Mouse (Mus musculus): ENCODE results near the gene 1700013G24Rik.

Gene 1700013G24Rik

DNA sequence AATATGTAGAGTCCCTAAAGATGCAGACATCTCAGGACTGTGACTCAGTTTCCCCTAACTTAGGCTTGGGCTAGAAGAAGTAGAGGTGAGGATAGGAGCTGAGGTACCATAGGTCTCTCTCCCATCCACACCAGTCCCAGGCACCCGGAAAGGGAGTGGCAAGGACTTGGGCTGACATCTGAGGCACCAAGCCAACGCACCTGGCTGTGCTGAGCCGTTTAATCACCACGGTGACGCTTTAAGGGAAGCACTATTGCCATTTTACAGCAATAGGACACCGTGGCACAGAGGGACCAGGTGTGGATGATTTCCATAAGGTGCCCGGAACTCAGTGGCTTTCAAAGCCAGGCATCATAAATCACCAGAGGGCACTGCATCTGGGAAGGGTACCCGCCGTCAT, 5.2 kb downstream of the 1700013G24Rik start:
- no peak for DNase-seq

DNA sequence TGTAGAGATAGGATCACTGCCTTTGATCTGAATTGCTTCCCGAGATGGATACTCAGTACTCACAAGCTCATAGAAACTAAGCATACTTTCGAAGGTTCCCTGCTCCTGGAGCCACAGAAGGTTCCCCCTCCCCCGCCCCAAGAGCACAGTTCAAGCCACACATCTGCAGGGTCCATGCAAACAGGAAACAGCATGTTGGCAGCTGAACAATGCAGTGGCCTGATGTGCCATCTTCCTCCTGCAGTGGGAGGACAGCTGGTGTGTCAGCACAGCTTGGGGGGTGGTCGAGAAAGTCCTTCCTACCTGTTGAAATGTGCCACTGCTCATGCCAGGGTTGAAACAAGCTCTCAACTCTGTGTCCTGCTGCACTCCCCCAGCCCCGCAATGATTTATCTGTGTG, 5.8 kb downstream of the 1700013G24Rik start:
- peak; percentile 39 for DNase-seq

DNA sequence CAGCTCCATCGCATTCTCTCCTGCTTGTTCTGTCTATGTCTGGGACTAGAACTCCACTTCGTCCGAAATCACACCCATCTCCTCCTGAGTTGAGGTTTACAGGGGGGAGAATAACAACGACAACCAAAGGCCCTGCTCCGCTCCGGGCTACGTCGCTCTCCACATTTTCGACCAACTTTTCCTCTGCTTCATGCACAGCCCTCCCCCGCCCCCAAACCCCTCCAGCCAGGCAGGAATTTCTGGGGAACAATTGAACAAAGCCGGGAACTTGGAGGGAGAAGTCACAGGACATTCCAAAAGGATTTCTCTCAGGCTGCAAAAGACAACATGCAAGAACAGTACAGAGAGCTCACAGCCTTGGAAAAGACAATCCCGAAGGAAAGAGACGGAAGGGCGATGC, 7.6 kb downstream of the 1700013G24Rik start:
- DNase-seq = no peak

DNA sequence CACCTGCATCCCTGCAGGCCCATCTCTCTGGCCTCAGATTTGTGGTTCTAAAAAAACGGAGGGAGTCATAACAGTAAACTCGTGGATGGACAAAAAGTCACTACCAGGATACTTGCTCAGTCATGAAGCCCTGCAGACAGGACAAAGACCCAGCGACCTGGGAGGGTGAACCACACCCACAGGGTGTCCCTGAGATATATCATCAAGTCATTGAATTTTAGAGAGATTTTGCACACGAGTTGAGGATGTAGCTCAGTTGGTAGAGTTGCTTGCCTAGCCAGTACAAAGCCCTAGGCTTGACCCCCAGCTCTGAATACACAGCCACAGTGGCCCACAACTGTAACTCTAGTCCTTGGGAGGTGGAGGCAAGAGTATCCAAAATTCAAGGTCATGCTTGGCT, 8.1 kb downstream of the 1700013G24Rik start:
- no peak for DNase-seq

DNA sequence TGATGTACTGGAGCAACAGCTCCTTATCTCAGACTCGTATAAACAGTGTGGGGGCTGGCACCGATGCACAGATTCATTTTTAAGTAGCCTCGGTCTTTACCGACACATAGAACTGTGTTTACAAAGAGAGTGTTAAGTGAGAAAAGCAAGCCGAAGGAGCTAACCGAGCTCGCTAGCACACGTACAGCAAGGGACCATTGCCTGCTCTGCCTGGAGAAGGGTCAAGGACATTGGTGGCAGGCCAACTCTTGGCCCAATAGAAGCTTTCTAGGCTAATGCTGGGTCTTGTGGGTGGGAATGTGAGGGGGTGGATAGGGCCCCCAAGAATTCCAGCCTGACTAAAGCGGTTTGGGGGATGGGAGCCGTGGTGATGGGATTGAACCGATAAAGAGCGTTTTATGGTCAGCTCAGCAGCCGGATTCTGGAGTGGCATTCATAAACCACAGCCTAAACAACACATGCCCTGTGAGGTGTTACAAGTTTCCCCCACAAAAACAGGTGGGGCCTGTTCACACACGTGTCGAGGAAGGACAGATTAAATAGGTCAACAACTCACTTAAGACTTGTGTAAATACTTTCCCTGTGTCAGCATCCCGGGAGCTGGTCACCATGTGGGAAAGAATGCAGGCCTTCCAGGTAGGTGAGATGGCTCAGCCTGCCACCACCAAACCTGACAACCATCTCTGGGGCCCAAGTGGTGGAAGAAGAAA, 9.1 kb downstream of the 1700013G24Rik start:
- DNase-seq = no peak

DNA sequence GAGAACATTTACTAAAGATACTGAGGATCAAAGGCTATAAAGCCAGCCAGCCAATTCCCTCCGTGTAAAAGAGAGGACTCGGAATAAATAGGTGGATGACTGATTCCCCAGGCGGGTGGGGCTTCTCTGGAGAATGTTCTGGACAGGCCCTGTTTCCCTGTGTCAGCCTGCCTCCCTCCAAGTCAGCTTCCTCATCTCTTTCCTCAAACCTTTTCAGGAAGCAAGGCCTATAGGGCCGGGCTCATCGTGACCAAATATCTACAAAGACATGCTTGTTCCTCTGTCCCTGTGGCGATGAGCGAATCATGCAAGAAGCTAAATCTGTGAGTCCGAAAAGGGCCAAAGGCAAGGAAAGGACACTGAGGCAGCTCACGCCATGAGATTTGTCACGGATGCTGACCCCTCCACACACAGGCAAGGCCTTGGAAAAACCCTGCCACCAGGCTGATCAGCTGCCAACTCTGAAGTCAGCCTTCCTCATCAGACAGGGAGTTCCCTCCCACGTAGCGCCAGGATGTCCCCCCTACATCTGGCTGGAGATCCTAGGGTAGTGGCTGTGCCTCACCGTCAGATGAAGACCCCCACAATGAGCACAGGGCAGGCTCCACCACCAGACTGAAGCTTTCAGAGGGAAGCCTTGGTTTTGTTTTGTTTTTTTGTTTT, 12.2 kb downstream of the 1700013G24Rik start:
- DNase-seq = no peak

DNA sequence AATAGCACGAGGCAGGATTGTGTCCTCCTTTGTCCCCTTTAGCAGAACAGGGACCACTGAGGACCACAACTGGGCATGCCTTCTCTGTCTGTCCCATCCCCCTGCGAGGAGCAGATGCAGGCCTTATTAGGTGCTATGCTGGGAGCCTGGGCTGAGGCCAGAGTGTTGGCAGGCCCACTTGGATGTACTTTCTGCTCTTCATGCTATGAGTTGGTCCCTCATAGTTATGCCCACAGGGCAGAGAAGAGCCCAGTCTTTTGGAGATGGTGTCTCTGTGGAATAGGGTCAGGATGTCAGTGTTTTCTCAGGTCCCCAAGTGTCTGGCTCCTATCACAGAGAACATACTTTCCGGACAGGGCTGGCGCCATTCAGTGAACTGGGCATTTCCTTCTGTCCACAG, 13.9 kb downstream of the 1700013G24Rik start:
- DNase-seq = no peak

DNA sequence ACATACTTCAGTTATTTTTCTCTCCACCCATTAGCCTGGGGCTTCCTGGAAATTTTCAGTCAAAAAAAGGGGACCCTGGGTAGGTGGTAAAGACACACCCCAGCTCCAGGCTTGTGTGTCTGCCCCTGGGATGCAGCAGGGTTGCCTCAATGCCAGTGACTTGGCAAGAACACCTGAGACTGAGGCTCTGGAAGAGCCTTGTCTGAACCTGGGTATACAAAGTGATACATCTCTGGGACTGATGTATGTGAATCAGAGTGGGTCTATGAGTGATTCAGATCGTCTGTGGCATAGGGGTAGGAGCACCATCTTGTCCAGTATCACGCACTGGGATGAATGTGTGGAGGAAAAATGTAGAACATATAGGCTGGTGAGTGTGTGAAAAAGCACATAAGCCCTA, 14.4 kb downstream of the 1700013G24Rik start:
- no peak for DNase-seq

DNA sequence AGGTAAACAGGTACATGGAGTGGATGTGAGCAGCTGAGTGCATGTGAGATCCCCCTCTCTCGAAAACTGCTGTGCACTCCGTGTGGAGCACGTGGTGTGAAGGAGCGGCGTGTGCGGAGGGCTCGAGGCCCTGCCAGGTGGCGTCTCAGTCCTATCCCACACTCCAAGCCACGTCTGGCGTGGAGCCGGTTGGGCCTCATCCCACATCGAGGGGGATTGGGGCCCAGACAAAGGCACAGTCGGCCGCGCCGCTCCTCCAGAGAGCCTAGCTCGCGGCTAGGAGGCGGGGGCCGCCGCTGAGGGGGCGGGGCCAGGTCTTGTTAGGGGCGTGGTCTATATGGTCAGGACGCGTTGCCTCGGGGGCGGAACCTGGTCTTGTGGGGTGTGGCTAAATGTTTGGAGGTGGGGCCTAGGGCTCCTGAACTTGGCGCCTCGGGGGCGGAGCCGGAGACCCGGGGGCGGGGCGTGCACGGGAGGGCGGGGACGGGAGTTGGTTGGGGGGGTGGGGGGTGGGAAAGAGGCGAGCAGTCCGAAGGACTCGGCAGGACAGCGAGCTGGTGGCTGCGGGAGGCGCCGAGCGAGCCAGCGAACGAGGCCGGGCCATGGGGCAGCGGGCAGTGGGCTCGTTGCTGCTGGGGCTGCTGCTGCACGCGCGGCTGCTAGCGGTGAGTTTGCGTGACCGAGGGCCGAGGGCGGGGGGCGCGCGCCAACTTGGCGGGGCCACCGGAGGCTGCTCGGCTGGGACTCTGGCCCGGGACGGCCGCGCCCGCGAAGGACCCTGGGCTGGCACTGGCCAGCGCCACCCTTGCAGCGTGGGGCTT, 15.4 kb downstream of the 1700013G24Rik start, which contains the start of gene Hspg2:
Hspg2 (plus strand) TSS at position 510 of the 821 bp plus-strand sequence.
- DNase-seq = peak; percentile 98

DNA sequence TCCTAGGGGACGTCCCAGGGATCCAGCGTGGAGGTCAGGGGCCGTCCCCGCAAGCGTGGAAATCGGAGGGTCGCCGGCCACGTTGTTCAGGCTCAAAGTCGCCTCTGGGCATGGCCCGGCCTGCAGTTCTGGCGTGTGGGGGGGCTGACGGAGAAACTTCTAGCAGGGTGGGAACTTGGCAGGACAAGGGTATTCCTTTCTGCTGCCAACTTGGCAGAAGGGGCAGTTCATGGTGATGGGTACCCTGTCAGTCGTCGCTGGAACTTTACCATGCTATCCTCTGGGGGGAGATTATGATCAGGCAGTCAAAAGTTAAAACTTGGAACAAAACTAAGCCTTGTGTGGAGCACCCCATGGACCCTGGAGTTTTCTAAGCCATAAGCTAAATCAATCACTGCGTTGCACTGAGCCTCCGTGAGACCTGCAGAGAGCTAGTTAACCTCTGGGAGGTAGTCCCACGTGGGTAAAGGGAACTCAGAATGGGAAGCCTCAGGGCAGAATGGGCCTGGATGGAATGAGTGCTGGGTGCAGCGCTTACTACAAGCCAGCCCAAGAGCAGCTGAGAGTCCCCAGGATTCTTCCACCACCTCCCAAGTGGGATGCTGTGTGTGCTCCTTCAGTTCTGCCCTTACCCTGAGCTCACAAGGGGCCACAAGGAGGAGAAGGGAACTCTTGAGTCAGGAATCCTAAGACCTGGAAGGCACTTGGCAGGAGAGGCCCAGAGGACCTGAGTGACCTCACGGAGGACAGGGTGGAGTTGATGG, 16.2 kb downstream of the 1700013G24Rik start:
- no peak for DNase-seq

DNA sequence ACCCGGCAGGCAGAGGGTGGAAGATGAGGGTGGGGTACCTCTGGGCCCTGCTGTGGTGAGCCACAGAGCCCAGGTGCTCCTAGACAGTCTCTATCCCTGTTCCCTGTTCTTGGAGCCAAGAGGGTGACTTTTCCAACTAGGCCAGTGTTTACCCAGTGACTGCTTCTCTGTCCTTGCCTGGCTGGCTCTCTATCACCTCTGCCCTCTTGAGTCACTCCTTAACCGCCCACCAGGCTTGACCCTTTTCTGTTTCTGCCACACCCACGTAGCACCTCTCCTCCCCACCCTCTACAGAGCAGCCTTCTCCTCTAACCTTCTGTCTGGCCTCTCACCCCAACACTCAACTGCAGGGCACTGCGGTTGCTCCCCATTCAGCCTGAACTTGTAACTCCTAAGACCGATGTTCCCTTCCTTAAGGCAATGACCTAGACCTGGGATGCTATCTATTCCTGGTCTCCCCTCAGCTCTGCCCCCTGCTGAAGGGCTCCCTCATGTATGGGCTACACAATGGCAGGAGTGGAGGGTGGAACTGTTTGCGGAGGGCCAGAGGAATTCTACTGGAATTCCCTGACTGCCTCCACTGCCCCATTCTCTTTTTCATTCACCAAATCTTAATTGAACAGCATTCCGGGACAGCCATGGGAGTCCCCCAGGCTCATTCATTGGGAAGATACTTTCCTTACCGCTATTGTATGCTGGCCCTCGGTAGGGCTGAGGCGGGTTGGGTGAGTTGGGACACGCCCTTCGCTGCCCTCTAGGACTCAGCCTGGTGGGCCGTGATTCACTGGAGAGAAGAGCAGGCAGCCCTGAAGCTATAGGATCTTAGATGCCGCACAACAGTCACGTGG, 17.0 kb downstream of the 1700013G24Rik start:
- DNase-seq = no peak

DNA sequence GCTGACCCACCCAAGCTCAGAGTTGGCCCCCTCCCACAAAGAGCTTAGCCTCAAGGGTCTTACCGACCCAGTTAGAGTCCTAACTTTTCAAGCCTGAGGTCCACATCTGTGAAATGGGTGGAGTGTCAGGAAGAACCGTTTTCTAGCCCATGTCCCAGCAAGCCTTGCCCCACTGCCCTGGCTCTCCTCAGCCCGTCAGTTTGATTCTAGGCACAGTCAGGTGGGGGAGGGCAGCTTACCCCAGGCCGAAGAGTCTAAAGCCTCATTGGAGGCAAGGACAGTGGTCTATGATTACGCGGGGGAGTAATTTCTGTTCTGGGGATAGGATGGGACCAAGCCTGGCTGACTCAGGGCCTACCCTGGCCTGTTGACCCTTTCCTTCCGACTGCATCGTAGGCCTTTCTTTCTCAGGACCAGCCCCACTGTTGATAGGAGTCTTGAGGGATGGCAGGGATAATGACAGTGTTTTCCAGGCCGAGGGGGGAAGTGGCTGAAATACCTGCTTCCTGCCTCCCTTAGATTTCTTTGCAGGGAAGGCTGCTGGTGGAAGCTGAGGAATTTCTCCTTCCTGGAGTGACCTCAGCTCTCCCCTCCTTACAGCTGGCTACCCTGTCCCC, 17.7 kb downstream of the 1700013G24Rik start:
- no peak for DNase-seq

DNA sequence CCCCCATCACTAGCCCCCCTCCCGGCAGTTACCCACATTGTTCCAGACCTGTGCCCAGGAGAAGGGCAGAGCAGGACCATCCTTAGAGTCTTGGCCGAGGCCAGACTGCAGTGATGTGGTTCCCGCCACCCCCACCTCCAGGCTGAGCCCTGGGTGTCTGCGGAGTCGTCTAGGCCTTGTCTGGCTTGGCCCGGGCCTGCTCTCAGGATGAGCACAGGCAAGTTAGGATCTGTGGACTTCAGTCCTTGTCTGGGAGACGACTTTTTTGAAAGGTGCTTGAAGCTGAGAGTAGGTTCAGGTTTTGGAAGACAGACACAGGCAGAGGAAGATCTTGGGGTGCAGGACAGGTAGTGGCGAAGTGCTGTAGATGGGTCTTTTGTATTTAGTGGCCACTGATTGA, 18.2 kb downstream of the 1700013G24Rik start:
- no peak for DNase-seq

DNA sequence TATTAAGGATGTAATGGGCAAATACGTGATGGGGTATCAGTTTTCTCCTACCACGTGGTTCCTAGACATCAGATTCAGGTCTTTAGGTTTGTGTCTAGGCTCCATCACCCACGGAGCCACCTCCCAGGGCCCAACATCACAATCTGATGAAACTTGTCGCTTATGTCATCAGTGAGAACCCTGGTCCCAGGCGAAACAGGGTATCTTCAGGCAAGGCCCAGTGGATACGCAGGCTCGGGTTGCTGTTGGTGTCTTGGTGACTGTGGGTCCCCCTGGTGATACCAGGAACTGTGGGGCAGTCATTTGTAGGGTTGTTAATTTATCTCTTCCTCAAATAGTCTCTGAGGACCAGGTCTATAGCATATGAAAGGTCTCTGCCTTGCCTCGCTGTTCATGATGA, 20.2 kb downstream of the 1700013G24Rik start:
- no peak for DNase-seq

DNA sequence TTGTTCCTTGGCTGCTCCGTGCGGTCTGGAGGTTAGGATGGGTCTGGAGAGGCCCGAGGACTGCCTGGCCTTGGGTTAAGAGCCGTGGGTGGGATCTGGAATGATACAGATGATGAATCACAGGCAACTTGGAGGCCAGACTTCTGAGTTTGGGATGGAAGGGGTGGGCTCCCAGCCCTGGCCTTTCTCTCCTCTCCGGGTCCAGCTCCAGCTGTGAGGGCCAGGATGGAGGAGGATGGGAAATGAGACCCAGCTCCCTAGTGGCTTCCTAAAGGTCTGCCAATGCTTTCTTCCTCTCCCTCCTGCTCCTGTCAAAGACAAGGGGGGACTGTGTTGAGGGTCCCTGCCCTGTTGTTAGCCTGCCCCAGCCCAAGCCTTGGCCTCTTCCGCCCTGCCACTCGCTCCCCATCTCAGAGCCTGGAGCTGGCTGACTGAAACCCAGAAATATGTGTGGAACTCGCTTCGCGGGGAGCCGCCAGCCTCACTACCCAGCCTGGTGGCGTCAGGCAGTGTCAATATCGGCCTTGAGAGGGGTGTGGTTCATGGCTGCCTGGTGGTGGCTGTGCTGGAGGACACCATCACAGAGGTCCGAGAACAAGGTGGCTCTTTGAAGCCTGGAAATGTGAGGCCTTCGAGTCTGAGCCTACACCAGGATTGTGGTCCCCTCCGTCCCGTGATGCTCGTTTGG, 20.8 kb downstream of the 1700013G24Rik start:
- no peak for DNase-seq

DNA sequence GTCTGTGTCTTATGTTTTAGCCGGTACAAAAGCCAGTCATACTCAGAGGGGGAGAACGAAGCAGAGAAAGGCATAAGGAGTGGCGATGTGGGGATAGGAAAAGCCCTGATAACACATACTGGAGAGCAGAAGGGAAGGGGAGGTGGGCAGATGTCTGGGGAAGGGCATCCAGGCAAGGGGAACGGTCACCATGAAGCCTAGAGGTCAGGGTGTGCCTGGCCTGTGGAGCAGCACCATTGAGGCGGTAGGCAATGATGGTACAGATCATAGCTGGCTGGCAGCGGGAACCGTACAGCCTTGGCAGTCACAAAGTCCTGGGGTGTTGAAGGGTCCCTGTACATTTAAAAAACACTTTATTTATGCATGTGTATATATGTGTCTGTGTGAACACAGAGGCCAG, 21.6 kb downstream of the 1700013G24Rik start:
- DNase-seq = no peak

DNA sequence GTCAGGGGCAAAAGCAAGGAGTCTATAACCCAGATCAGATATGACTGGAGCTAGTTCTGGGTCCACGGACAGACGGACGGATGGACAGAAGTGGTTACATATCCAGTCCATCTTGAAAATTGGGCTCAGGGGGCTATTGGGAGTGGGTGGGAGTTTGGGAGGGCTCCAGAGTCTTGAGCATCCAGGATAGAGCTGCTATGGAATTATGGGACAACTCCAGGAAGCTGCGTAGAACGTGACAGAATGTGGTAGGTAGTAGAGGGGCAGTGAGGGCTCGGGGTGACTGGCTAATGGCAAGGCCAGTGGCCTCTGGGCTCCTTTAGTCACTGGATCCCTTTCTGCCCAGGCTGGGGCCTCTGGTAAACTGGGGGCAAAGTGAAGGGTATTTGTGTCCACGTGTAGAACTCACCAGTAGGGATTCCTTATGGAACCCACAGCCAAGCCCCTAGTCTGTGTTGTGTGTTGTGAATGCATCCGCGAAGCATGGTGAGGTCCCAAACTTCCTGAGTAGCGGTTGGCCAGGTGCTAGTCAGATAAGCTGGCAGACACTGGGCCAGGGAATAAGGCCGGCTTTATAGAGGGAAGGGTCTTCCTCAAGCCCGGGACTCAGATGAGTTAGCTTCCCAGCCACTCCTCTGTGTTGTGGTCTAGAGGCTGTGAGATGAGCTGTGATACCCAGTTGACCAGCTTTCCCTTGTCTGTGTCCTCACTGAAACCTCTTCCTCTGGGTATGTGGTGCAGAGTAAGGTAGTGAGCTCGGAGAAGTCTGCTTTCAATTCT, 22.4 kb downstream of the 1700013G24Rik start:
- no peak for DNase-seq

DNA sequence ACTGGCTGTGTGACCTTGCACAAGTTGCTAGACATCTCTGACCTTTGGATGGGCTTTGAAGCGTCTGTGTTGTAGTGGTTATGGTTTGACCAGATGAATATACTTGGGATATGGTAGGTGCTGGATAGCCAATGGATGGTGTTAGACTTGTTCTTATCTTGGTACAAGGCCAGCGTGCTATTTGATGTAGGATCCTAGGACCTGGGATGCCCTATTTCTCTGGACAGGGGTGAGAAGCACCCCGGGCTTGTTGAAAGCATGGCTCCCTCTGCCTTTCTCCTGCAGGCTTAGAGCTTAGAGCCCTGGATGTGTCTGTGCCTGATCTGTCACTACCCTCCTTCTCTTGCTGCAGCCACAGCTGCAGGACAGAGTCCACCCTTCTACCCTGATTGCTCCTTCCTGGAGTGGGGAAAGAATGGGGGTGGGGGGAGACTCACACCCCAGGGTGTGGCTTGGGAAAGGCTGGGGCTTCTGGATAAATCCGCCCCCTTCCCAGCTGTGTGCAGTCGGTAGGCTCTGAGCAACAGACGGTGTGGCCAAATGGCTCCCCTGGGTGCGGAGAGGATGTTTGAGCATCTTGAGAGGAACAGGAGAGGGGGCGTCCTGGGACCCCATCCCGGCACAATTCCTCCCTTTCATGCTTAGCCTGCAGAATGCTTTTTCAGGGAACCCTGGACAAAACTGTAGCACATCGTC, 23.1 kb downstream of the 1700013G24Rik start:
- DNase-seq = no peak

DNA sequence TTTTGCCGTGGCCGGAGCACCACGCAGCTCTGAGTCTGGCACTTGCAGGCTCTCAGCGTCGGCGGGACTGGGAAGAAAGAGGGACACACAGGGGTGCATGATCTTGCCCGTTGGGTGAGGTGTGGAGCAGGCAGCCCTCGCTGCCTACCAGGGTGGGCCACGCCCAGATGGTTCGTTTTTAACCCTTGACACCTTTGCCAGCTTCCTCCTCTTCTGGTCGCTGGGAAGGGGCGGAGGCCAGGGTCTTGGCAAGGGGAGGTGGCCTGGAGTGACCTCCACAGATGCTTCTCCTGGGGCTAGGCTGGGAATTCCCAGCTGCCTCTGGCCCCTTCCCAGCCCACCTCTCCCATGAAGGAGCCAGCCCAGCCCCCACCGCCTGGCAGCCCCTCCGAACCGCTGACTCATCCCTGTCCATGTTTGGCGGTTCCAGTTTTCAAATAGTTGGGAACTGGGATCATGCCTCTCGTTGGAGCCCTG, 23.7 kb downstream of the 1700013G24Rik start:
- DNase-seq = no peak
